Mouse (Mus musculus): ENCODE results near the gene Tst. TPM values are rescaled to one million over a fixed set of nuclear protein-coding genes. Genes with fewer than 3 reads are reported as not detected.

The Tst gene
- total RNA-seq, 2 experiments from 2014 or later = 22.1 to 24.1 TPM

GRCm38 (mm10) chr15:78401921-78402320, 3.8 kb downstream of the Tst start:
- intact Hi-C loops (cut with DNase I) = no loop called here
- peak; percentile 55 to 64 for DNase-seq

DNA sequence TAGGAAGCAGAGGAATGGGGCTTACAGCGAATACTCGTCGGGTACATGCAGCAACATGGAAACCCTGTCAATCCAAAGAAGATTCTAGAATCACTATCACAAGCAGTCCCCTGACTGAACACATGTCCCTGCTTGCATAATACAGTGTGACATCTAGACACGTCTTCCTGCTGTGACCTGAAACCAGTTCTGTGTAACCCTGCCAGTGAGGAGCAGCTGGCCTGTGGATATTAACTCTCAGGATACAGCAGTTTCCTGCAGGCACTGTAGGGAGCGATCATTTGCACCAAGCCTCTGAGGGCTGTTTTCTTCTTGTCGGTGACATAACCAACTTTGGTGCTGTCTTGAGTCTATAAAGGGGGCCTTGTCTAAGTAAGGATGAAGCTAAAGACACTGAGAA, 4.4 kb downstream of the Tst start:
- no peak for DNase-seq
- intact Hi-C loops (cut with DNase I) = no loop called here

GRCm38 (mm10) chr15:78395478-78395962, 10.2 kb downstream of the Tst start, which contains the start of gene Tex33:
Gene Tex33, minus strand, starts transcription at chr15:78395912.
- intact Hi-C loops (cut with DNase I) = no loop called here
- no peak for DNase-seq

GRCm38 (mm10) chr15:78390855-78391254, 14.9 kb downstream of the Tst start:
- DNase-seq = no peak
- intact Hi-C loops (cut with DNase I) = no loop called here

GRCm38 (mm10) chr15:78385564-78385963, 20.1 kb downstream of the Tst start:
- intact Hi-C loops (cut with DNase I) = no loop called here

DNA sequence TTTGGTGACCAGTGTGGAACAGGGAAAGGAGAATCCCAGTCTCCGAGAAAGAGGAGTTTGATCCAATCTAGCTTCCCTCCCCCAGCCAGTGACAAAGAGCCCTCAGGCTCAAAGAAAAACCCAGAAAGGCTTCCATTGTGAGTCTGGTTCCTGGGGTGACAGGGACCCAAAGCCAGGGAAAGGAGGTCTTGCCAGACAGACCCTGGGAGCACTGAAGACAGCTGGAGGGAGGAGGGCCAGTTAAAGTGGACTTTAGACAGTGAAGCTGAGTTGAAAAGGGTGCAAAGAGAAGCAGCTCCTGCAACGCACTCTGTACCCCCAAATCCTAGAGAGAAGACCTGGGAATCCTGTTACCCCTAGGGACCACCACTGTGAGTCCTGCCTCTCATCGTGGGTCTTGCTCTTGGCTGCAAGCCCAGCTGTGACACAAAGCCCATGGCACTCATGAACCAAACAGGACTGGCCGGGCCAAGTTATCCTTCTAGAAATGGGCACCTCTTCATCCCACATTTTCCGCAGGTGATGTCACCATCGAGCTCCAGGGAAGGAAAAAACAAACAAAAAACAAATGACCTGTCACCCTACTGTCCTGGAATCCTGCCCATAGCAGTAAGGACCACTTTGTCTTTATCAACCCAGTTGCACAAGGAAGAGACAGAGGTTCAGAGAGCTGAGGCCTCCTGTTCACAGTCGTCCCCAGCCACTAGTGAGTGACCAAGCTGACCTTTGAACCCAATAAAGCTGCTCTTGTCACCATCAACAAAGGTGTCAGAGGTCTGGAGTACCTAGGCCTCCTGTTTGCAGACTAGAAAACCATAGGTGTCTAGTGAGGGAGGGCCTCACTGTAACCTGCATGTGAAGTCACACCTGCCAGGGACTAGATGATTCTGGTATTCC, 21.2 kb downstream of the Tst start:
- no peak for DNase-seq
- intact Hi-C loops (cut with DNase I) = no loop called here

More at GRCm38 (mm10) chr15:78385564-78385963, 20.1 kb downstream of the Tst start:
- no peak for DNase-seq

DNA sequence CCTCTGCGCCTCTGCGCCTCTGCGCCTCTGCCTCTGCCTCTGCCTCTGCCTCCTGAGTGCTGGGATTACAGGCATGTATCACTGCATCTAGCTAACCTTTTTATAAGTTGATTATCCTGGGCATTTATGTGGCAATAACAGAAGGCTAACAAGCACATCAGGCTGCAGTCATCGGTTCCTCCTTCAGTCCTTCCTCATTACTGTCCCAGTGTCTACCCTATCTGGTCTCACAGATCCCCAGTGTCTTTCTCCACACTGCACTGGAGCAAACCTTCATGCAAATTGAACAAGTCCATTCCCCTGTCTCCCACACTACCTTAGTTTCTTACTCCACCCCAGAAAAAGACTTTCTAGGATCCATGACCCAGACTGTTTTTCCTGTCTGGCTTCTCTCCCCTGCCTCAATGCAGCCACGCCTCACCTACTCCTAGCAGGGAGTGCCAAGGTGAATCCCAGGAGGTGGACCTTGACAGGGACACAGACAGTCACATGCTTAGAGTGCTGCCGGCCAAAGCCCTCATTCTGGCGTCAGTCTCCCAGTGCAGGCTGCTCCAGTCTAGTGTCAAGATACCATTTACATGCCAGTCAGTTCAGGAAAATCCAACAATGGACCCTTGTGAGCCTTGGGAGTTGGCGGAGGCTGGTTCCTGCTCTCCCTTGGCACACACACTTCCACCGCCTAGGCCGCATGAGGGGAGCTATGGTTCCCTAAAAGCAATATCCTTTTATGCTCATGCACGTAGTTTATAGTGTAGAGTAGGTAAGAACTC, 22.1 kb downstream of the Tst start:
- intact Hi-C loops (cut with DNase I) = no loop called here
- no peak for DNase-seq

DNA sequence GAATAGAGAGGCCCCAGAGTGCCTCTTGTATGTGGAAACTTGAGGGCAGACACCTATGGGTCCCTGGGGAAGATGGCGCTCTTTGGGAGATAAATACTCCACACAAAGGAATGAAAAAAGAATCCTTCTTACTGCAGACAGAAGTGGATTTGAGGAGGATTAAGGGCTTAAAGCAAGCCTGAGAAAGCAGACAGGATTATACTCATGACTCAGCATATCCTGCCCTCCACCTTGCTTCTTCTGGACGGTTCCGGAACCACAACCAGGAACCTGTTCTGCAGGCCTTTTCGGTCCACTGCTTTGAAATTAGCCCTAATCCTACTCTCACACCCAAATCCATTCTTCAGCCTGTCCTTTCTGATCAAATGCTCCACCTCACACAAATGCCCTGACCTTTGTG, 23.6 kb downstream of the Tst start:
- intact Hi-C loops (cut with DNase I) = no loop called here
- DNase-seq = no peak

DNA sequence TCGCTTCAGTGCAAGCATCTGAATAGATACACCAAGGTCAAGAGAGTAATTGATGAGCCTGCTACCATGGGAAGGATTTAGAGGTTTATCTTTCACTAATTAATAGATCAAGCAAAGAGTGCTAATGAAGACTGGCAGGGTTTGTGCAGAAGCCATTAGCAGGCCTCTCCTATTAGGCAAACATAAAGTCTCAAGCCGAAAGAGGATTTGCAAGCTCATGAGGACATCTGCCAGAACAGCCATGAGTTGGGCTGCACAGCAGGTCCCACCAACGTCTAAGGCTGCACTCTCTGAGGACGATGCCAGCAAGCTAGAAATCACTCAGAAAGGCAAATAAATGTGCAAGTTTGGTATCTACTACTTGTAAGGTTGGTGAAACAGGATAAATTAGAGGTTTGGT, 25.0 kb downstream of the Tst start:
- DNase-seq = no peak
- intact Hi-C loops (cut with DNase I) = no loop called here

GRCm38 (mm10) chr15:78380208-78380607, 25.5 kb downstream of the Tst start:
- intact Hi-C loops (cut with DNase I) = no loop called here
- no peak for DNase-seq

DNA sequence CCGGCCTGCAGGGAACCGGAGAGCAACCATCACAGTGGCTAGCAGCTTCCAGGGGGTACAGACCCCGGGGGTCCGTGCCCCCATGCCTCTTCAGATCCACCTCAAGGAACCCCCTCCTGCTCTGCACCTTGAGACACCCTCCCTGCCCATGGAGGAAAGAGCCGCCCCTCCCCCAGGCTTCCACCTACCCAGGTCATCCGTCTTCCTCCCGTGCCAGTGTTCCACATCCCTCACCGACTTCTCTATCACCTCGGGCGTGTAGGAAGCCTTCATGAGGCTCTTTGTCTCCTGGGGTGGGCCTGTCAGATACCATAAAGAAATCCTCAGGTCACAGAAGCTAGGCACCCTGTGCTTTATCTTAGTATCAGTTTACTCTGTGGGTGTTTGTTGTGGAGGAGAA, 27.2 kb downstream of the Tst start:
- intact Hi-C loops (cut with DNase I) = no loop called here
- DNase-seq = no peak

DNA sequence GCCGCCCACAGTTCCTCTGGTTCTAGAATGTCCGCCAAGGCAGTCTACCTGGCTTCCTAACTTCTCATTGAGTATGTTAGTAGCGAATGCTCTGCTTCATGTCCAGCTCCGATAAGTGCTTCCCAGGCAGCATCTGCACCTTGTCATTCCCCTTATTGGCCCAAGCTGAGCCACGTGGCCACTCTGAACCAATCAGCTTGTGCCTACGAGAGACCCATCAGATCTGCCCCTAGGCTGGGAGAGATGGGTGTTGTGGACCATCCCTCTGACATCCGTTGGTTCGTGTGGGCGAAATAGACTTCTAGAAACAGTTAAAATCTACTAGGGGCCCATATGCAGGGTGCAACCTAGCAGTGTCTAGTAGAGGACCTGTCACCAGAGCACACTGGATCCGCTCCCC, 27.8 kb downstream of the Tst start:
- intact Hi-C loops (cut with DNase I) = no loop called here
- DNase-seq = no peak

GRCm38 (mm10) chr15:78374204-78374603, 31.5 kb downstream of the Tst start:
- intact Hi-C loops (cut with DNase I) = no loop called here

DNA sequence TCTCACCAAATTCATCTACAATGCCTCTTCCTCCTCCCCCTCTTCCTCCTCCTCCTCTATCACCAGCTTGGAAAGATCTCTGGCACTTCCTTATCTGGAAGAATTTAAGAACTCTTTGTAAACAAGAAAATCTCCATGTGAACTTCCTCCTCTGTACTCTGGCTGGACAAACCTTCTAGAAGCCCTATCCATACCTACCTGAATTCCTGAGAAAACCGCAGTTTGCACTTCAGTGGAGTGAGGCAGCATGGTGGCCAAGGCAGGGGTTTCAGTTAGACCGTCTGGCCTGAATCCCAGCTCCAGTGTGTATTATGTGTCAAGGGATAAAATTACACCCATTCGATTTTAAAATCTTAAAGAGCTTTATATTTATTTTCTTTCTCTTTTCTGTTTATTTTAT, 32.9 kb downstream of the Tst start:
- no peak for DNase-seq
- intact Hi-C loops (cut with DNase I) = no loop called here

More at GRCm38 (mm10) chr15:78374204-78374603, 31.5 kb downstream of the Tst start:
- no peak for DNase-seq

- DNase-seq = no peak
- intact Hi-C loops (cut with DNase I) = no loop called here
These were observed 36.1 kb downstream of the Tst start for GRCm38 (mm10) chr15:78369641-78370040.

DNA sequence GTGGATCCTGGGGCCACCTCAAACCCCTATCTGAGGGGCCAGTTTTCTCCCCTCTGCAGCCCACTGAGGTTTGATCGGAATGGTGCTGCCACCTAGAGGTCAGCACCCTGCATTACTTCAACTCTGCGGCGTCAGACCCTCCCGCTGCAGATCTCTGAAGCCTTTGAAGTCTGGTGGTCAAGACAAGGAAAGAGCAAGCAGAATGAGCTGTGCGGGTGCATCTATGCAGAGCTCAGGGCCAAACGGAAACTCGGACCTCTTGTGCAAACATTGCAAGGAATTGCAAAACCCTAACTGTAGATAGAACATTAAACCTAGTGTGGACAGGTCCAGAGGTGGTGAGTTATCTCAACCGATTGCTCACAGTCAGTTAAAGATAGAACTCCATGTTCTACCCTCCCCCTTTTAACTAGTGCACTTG, 36.8 kb downstream of the Tst start:
- DNase-seq = no peak
- intact Hi-C loops (cut with DNase I) = no loop called here

GRCm38 (mm10) chr15:78367811-78368210, 37.9 kb downstream of the Tst start:
- no peak for DNase-seq
- intact Hi-C loops (cut with DNase I) = no loop called here

DNA sequence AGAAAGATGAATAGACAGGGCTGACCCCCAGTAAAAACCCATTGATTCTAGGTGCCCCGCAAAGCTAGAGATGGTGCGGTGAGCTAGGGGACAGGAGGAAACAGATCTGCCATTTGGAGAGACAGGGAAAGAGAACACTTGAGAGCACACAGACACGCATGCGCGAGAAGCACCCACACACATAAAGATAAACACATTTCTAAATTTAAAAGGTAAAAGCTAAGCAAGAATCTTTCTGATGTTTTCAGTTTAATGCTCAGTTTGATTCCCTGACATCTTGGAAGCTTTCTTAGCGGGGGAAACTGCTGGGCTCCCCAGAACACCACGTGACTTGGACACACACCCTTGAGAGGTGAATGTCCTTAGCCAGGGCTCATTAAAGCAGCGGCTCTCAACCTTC, 38.8 kb downstream of the Tst start:
- DNase-seq = no peak
- intact Hi-C loops (cut with DNase I) = no loop called here

GRCm38 (mm10) chr15:78365916-78366315, 39.8 kb downstream of the Tst start:
- DNase-seq = no peak
- intact Hi-C loops (cut with DNase I) = no loop called here

- DNase-seq = no peak
- intact Hi-C loops (cut with DNase I) = loop anchor here (2.0 kb wide), 1 partner anchor 67 kb away; no protein-coding TSS in a partner anchor
These were observed 50.2 kb downstream of the Tst start for GRCm38 (mm10) chr15:78355548-78355947.

DNA sequence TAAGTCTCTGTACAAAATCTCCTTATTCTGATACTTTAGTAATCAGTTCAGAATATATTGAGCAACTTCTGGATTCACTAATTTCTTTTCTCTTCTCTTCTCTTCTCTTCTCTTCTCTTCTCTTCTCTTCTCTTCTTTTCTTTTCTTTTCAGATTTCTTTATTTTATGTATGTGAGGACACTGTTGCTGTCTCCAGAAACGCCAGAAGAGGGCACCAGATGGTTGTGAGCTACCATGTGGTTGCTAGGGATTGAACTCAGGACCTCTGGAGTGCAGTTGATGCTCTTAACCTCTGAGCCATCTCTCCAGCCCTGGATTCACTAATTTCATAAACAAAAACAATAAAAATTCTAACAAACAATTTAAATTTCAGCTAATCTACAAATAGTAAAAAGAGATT, 50.7 kb downstream of the Tst start:
- intact Hi-C loops (cut with DNase I) = loop anchor here (2.0 kb wide), 1 partner anchor 68 kb away; no protein-coding TSS in a partner anchor
- DNase-seq = no peak
